Mouse (Mus musculus) liver, embryonic 11.5 days (tissue): ENCODE measurements around the gene Vwf. TPM values are rescaled to one million over a fixed set of nuclear protein-coding genes. Genes with fewer than 3 reads are reported as not detected.

Experiments used
- ATAC-seq: fragments of 200-750 bp; cut with Nextera tagmentation; replicated peaks from 2 replicates; pipeline ENCODE4 v1.8.0; 2017; ENCODE audit warnings: moderate number of reproducible peaks, mild to moderate bottlenecking, moderate TSS enrichment, moderate library complexity; ENCODE audit not compliant: low FRiP score
- DNase-seq: peaks from one replicate; pipeline ENCODE4 v3.0.0-alpha.2; 2017; ENCODE audit warnings: low spot score
- H3K27ac ChIP-seq: fragments of 300-500 bp; sonication (generic); 2 replicates; pipeline ENCODE4 v1.5.1; 2014; ENCODE audit warnings: mild to moderate bottlenecking, low read depth, low read length, control low read depth
- H3K27me3 ChIP-seq: fragments of 300-500 bp; sonication (generic); replicated peaks from 2 replicates; pipeline ENCODE4 v1.6.1; 2014; ENCODE audit warnings: low read length, mixed read lengths; ENCODE audit not compliant: control insufficient read depth, insufficient read depth
- H3K36me3 ChIP-seq: fragments of 300-500 bp; sonication (generic); 2 replicates; pipeline ENCODE4 v1.6.1; 2014; ENCODE audit warnings: mild to moderate bottlenecking, low read length, moderate library complexity, mixed read lengths; ENCODE audit not compliant: control insufficient read depth, insufficient read depth
- H3K4me1 ChIP-seq: fragments of 300-500 bp; sonication (generic); replicated peaks from 2 replicates; pipeline ENCODE4 v1.6.1; 2014; ENCODE audit warnings: low read length, mixed read lengths; ENCODE audit not compliant: control insufficient read depth, insufficient read depth
- H3K4me2 ChIP-seq: fragments of 300-500 bp; sonication (generic); 2 replicates; pipeline ENCODE4 v1.6.1; 2014; ENCODE audit warnings: mild to moderate bottlenecking, control low read depth, moderate library complexity
- H3K4me3 ChIP-seq: fragments of 300-500 bp; sonication (generic); 2 replicates; pipeline ENCODE4 v1.5.1; 2014; ENCODE audit warnings: low read depth, low read length, control low read depth
- H3K9ac ChIP-seq: fragments of 300-500 bp; sonication (generic); 2 replicates; pipeline ENCODE4 v1.6.1; 2014; ENCODE audit warnings: low read depth, low read length, control low read depth
- H3K9me3 ChIP-seq: fragments of 300-500 bp; sonication (generic); 2 replicates; pipeline ENCODE4 v1.6.1; 2016; ENCODE audit warnings: low read length, inconsistent platforms, mixed read lengths; ENCODE audit not compliant: control insufficient read depth
- WGBS: fragments of 180-500 bp; shearing (Covaris S2); extraction: QIAGEN DNeasy Blood & Tissue Kit; methylation state at CpG from one replicate; pipeline ENCODE4 v1.1.7; 2014; 5-methylcytosine and 5-hydroxymethylcytosine counted together
- polyA plus RNA-seq: library from polyadenylated mRNA; unstranded; fragments of >200 nt; fragmentation: Nextera tagmentation; extraction: Ambion mirVana; gene quantifications from 2 replicates; pipeline ENCODE4 v1.2.1, GENCODE M21; 2014

The Vwf gene
- polyA plus RNA-seq: 25.3 and 32.4 TPM in 2 replicates

- Histone ChIP-seq H3K4me1 (peaks cover 2% of the 10 kb centered on the region; the same call in 1 of the 2 replicates), H3K27me3 (no peaks in the 10 kb centered on the region), H3K27ac (no peak within 1 kb of the TSS), H3K4me3 (no peak within 1 kb of the TSS), H3K9me3 (no peaks in the 10 kb centered on the region), H3K4me2 (no peak within 1 kb of the TSS), H3K36me3 (no peaks in the 10 kb centered on the region), H3K9ac (no peak within 1 kb of the TSS)
- 84% methylated on average over 6 of the region's 6 CpGs for WGBS
- no peak for DNase-seq
- no peak for ATAC-seq
These were observed at the start of gene Vwf for GRCm38 (mm10) chr6:125546474-125546873. Gene Vwf, plus strand, starts transcription at chr6:125546774.

- no peaks in the 10 kb centered on the region for H3K9me3 ChIP-seq
- peaks cover 10% of the 10 kb centered on the region for H3K4me1 ChIP-seq
- no peak overlapping the region for H3K4me3 ChIP-seq
- peaks cover 9% of the 10 kb centered on the region for H3K27me3 ChIP-seq
- H3K9ac ChIP-seq: no peak overlapping the region
- no peak overlapping the region for H3K4me2 ChIP-seq
- no peaks in the 10 kb centered on the region for H3K36me3 ChIP-seq
- 32% methylated on average over 5 of the region's 5 CpGs for WGBS
- no peak overlapping the region for H3K27ac ChIP-seq
- DNase-seq (no peak), ATAC-seq (no peak)
These were observed 48.5 kb upstream of the Vwf start for GRCm38 (mm10) chr6:125498062-125498461.

GRCm38 (mm10) chr6:125503186-125503802, 43.3 kb upstream of the Vwf start:
- no peak overlapping the region for H3K27ac ChIP-seq
- H3K27me3 ChIP-seq: no peaks in the 10 kb centered on the region
- no peak overlapping the region for H3K4me2 ChIP-seq
- DNase-seq (no peak), ATAC-seq (no peak)
- H3K36me3 ChIP-seq: no peaks in the 10 kb centered on the region
- no peaks in the 10 kb centered on the region for H3K9me3 ChIP-seq
- 86% methylated on average over 11 of the region's 11 CpGs for WGBS
- no peak overlapping the region for H3K4me3 ChIP-seq
- H3K9ac ChIP-seq: no peak overlapping the region
- H3K4me1 ChIP-seq: no peaks in the 10 kb centered on the region

- H3K4me1 ChIP-seq: no peaks in the 10 kb centered on the region
- no peak overlapping the region for H3K9ac ChIP-seq
- ATAC-seq (no peak), DNase-seq (no peak)
- H3K4me3 ChIP-seq: no peak overlapping the region
- WGBS: 44% methylated on average over 3 of the region's 3 CpGs
- no peaks in the 10 kb centered on the region for H3K27me3 ChIP-seq
- no peak overlapping the region for H3K4me2 ChIP-seq
- H3K9me3 ChIP-seq: no peaks in the 10 kb centered on the region
- no peaks in the 10 kb centered on the region for H3K36me3 ChIP-seq
- H3K27ac ChIP-seq: no peak overlapping the region
These were observed 41.8 kb upstream of the Vwf start for GRCm38 (mm10) chr6:125504622-125505355.

- Histone ChIP-seq H3K36me3 (no peaks in the 10 kb centered on the region), H3K9me3 (no peaks in the 10 kb centered on the region), H3K9ac (no peak overlapping the region), H3K4me2 (no peak overlapping the region), H3K27me3 (no peaks in the 10 kb centered on the region), H3K27ac (no peak overlapping the region), H3K4me3 (no peak overlapping the region), H3K4me1 (no peaks in the 10 kb centered on the region; the same call in 1 of the 2 replicates)
- 88% methylated on average over 4 of the region's 4 CpGs for WGBS
- DNase-seq (no peak), ATAC-seq (no peak)
These were observed 40.1 kb upstream of the Vwf start for GRCm38 (mm10) chr6:125506427-125506826.

- peaks cover 19% of the 10 kb centered on the region for H3K4me1 ChIP-seq
- H3K36me3 ChIP-seq: no peaks in the 10 kb centered on the region
- no peaks in the 10 kb centered on the region for H3K9me3 ChIP-seq
- H3K4me3 ChIP-seq: no peak overlapping the region
- no peaks in the 10 kb centered on the region for H3K27me3 ChIP-seq
- H3K9ac ChIP-seq: no peak overlapping the region
- DNase-seq (no peak), ATAC-seq (no peak)
- no peak overlapping the region for H3K4me2 ChIP-seq
- 56% methylated on average over 3 of the region's 3 CpGs for WGBS
- H3K27ac ChIP-seq: no peak overlapping the region
These were observed 36.8 kb upstream of the Vwf start for GRCm38 (mm10) chr6:125509783-125510182.

- Histone ChIP-seq H3K27me3 (no peaks in the 10 kb centered on the region), H3K9me3 (no peaks in the 10 kb centered on the region), H3K36me3 (no peaks in the 10 kb centered on the region), H3K4me2 (no peak overlapping the region), H3K4me1 (peaks cover 20% of the 10 kb centered on the region), H3K27ac (no peak overlapping the region), H3K9ac (no peak overlapping the region), H3K4me3 (no peak overlapping the region)
- no peak for ATAC-seq
- DNase-seq: no peak
These were observed 35.9 kb upstream of the Vwf start for GRCm38 (mm10) chr6:125510645-125511044.

GRCm38 (mm10) chr6:125511196-125511595, 35.4 kb upstream of the Vwf start:
- Histone ChIP-seq H3K27me3 (no peaks in the 10 kb centered on the region), H3K4me1 (peaks cover 20% of the 10 kb centered on the region), H3K4me3 (no peak overlapping the region), H3K9me3 (no peaks in the 10 kb centered on the region), H3K9ac (no peak overlapping the region), H3K27ac (no peak overlapping the region), H3K4me2 (no peak overlapping the region), H3K36me3 (no peaks in the 10 kb centered on the region)
- 78% methylated on average over 7 of the region's 7 CpGs for WGBS
- ATAC-seq: no peak
- DNase-seq: no peak
